Mouse (Mus musculus) thymus, postnatal 36 days (tissue): ENCODE results near the gene Tyk2.
A peak's percentile ranks its signal among the peaks of the same experiment; 100 is the strongest.

Experiments used
- DNase-seq, 2 experiments: peaks; one replicate each; pipeline ENCODE4 v3.0.0; 2022; ENCODE audit warnings: mixed read lengths in 2 of 2

Tyk2 gene

GRCm38 (mm10) chr9:21107607-21108237 lies 23.3 kb downstream of the Tyk2 start:
- DNase-seq, result no peak

- DNase-seq, result no peak
Observed at GRCm38 (mm10) chr9:21105760-21106564, 25.1 kb downstream of the Tyk2 start.

GRCm38 (mm10) chr9:21104814-21105213 lies 26.2 kb downstream of the Tyk2 start:
- DNase-seq, result no peak

GRCm38 (mm10) chr9:21102076-21102475 lies 29.0 kb downstream of the Tyk2 start:
- no peak for DNase-seq

- no peak for DNase-seq
Observed at GRCm38 (mm10) chr9:21100447-21101161, 30.4 kb downstream of the Tyk2 start.

- no peak for DNase-seq
Observed at GRCm38 (mm10) chr9:21097793-21098192, 33.2 kb downstream of the Tyk2 start.

- no peak for DNase-seq
Observed at GRCm38 (mm10) chr9:21095958-21096357, 35.1 kb downstream of the Tyk2 start.

- no peak for DNase-seq
Observed at GRCm38 (mm10) chr9:21093423-21093822, 37.6 kb downstream of the Tyk2 start.

GRCm38 (mm10) chr9:21091707-21092320 lies 39.2 kb downstream of the Tyk2 start, which contains the start of the genes Gm38431 and Raver1:
TSS of gene Gm38431 (minus strand) at chr9:21091997.
TSS of gene Raver1 (minus strand) at chr9:21092008.
- DNase-seq, result peak; percentile 96 to 98

- no peak for DNase-seq
Observed at GRCm38 (mm10) chr9:21090972-21091706, 39.9 kb downstream of the Tyk2 start.

GRCm38 (mm10) chr9:21090537-21090936 lies 40.5 kb downstream of the Tyk2 start:
- DNase-seq, result no peak

GRCm38 (mm10) chr9:21083324-21083723 lies 47.7 kb downstream of the Tyk2 start:
- DNase-seq, result no peak

GRCm38 (mm10) chr9:21081127-21081526 lies 49.9 kb downstream of the Tyk2 start:
- DNase-seq, result no peak

- DNase-seq, result no peak
Observed at GRCm38 (mm10) chr9:21075625-21076024, 55.4 kb downstream of the Tyk2 start.

- DNase-seq, result no peak
Observed at GRCm38 (mm10) chr9:21074173-21074572, 56.9 kb downstream of the Tyk2 start.

GRCm38 (mm10) chr9:21073044-21073840 lies 57.8 kb downstream of the Tyk2 start, which contains the start of the genes Gm49373 and Fdx1l:
TSS of gene Gm49373 (minus strand) at chr9:21073096.
TSS of gene Fdx1l (minus strand) at chr9:21073614.
- DNase-seq, result peak; percentile 78 to 83

- DNase-seq, result no peak
Observed at GRCm38 (mm10) chr9:21072641-21073040, 58.4 kb downstream of the Tyk2 start.

- DNase-seq, result no peak
Observed at GRCm38 (mm10) chr9:21067006-21067684, 63.9 kb downstream of the Tyk2 start, which contains the start of gene Zglp1. TSS of gene Zglp1 (minus strand) at chr9:21067093.

GRCm38 (mm10) chr9:21062928-21063327 lies 68.1 kb downstream of the Tyk2 start:
- DNase-seq, result no peak
